Mouse (Mus musculus) megakaryocyte-erythroid progenitor cell, adult 5 weeks (primary cell): Measurements from ENCODE around the gene Ticam1. TPM values are rescaled to one million over a fixed set of nuclear protein-coding genes. Genes with fewer than 3 reads are reported as not detected.

ENCODE experiments used
- polyA plus RNA-seq: library from polyadenylated mRNA; stranded (reverse); fragments of >175 nt; gene quantifications from 2 replicates; pipeline ENCODE4 v1.2.3, GENCODE M21; 2012

Ticam1 gene
- polyA plus RNA-seq: 12.2 and 16.1 TPM in 2 replicates

DNA sequence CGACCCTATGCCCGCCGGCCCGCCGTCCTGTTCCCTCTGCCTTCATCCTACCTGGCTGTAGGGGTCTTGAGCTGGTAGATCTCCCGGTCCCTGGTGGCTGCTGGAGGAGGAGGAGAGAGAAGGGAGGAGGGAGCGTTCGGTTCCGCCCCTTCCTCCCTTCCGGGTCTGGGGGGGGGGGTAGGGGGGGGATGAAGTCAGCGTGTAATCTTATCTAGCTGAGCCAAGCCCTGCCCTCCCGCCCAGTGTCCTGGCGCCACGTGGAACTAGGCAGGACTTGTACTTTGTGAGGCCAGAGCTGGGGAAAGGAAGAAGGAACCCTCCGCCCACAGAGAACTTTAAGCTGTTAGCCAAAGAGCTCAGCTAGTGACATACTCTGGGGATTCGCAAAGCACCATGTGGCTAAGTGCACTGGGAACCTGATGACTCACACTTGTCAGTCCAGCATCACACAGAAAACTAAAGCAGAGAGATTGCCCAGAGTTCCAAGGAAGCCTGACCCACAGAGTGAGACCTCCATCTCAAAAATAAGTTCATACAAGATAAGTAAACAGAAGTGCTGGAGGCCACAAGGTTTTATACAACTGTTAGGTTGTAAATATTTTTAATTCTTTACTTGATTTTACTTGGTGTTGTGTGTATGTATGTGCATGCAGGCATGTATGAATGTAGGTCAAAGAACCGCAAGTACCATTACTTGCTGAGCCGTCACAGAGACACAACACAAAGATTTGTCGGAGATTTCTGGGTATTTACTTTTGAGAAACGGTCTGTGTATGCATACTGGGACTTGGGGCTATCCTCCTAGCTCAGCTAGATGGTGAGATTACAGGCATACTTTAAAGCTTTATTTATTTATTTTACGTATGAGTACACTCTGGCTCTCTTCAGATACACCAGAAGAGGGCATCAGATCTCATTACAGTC, at the start of gene Ticam1:
Ticam1 (minus strand) TSS at position 144 of the 924 bp plus-strand sequence.

DNA sequence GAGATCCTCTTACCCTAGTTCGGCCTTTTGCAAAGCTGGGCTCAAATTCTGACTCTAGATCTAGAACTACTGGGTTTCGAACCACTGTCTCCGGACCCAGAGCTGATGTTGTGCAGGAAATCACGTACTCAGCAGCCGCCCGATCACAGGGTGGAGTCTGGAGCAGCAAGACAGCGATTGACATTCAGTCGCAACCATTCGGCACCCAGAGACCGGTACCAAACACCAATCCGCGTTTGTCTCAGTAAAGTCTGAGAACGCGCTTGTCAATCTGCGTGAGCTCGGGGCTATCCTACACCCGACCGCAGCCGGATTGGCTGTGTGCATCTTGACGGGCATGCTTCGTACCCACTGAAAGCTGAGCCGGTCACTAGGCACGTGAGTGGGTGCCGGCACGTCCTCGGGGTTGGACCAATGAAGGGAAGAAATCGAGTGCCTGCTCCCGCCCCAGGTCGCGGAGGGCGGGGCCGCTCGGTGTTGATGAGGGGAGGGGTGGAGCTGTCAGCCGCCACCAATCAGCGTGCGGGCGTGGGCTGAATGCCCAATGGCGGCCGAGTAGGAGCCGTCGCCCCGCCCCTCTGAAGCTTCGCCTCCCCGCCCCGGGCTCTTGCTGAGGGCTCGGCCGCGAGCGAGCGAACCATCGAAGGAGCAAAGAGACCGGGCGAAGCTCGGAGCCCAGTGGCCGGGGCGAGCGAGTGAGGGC, 49.0 kb upstream of the Ticam1 start, which contains the start of gene Kdm4b:
Kdm4b (plus strand) TSS at position 613 of the 703 bp plus-strand sequence.

DNA sequence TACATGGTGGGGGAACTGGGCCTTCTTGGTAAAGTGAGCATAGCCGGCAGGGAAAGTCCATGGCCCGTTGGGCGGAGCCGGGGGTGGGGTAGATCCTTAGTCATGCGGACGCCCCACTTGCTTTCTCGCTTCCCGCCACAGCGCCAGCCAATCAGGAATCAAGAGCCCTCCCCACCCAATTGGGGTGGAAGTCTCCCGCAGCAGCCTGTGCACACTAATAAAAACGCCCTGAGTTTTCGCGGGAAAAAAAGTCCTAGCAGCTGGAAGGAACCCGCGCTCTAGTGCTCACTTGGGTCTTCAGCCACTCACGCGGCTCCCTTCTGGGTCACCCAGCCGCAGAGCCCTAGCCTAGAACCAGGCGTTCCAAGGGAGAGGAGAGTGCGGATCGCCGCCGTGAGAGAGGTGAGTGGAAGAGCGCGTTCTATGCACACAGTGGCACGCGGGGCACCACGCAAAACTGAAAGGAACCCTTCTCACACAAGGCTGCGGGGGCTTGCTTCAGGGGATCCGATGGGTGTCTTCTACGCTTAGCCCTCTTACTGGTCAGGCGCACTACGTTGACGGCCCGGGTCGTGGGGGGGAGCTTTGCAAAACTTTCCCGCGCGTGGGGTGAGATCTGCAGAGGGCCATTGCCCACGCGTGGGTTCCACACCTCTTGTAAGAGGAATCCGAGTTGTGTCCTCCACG, 26.7 kb upstream of the Ticam1 start, which contains the start of gene Uhrf1:
Uhrf1 (plus strand) TSS at position 162 of the 687 bp plus-strand sequence.

DNA sequence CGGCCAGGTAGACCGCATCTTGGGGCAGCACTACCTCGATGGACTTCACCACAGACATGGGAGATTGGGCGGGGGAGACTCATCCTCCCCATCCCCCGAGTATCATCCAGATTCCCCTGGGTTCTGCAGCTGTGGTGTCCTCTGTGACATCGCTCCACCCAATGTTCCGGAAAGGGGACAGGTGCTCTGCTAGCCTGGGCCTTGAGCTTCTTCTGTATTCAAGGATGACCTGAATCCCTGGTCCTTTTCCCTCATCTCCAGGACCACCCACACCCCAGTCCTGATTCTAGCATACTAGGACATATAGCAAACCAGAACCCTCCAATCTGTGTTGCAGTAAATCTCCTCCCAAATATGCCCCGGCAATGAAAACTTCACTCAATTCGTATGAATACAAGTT, 23.6 kb upstream of the Ticam1 start, which contains the start of gene Arrdc5:
Arrdc5 (minus strand) TSS at position 101 of the 400 bp plus-strand sequence.

DNA sequence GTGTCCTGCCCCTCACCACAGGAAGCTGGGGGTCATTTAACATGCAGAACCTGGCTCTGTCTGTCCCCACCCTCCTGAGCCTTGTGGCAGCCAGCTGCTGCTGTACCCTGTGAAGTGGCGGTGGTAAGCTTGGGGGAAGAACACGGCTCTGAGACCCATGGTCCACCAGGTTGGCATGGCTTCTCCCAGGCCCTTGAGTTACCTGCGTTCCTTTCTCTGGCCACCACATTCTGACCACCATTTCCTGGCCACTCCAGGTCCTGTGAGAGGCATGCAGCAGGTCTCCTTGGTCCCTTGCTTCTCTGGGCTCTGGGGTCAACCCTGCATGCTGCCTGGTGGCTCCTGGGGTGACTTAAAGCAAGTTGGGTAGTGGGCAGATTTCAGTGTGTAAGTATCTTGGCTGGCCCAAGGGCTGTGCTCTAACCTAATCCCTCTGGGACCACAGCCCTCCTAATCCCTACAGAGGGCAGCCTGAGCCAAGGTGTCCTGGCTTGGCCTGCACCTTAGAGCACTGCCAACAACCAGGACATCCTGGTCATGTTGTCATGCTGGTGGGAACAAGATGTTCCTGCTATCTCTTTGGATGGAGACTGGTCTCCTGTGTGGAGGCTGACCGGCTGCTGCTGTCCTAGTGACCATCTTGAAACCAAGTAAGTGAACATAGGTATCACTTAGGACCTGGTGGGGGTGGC, 16.1 kb upstream of the Ticam1 start, which contains the start of gene Plin3:
Plin3 (minus strand) TSS at position 343 of the 692 bp plus-strand sequence.

DNA sequence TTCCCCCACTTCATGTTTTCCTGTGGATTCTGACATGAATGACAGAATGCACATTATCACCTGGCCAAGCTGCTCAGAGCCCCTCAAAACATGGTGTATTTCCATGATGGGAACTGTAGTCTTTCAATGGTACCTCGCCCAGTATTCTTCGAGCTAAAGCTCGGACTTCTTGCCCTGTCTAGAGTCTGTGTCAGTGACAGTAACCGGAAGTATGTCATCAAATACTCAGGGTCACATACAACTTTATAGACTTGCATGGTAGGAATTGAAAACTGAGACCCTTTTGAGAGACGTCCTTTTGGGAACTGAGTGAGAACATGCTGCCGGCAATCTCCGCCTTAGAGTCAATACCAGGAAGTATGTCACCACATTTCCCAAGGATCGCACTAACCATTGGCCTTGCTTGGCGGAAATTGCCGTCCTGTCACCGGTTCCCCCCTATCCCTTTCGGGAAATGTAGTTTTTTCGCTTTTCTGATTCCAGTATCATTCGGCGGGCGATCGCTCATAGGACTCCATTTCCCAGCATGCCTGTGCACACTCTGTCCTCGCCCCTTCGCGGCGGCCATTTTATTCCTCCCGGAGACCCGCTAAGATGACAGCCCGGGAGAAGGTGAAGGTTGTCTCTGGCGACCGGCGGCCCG, 20.2 kb downstream of the Ticam1 start, which contains the start of gene Fem1a:
Fem1a (plus strand) TSS at position 572 of the 643 bp plus-strand sequence.

Other genes with a start within 250 kb of the Ticam1 start
- gene Sh3gl1, start 240.2 kb downstream of the Ticam1 start, polyA plus RNA-seq: 88.5 and 88.9 TPM in 2 replicates
- gene Chaf1a, start 236.3 kb downstream of the Ticam1 start, polyA plus RNA-seq: 52.5 and 116 TPM in 2 replicates
- gene Ubxn6, start 201.8 kb downstream of the Ticam1 start, polyA plus RNA-seq: 44.5 and 52.3 TPM in 2 replicates
- 200 and 292 TPM in 2 replicates for gene Hdgfl2, start 197.2 kb downstream of the Ticam1 start, polyA plus RNA-seq
- 0.02 TPM in 1 of 2 replicates, not detected in the other for gene Plin4, start 167.0 kb downstream of the Ticam1 start, polyA plus RNA-seq
- not detected in 2 replicates for gene Plin5, start 159.2 kb downstream of the Ticam1 start, polyA plus RNA-seq
- gene Lrg1, start 154.8 kb downstream of the Ticam1 start, polyA plus RNA-seq: 42.7 and 91.2 TPM in 2 replicates
- gene Sema6b, start 136.4 kb downstream of the Ticam1 start, polyA plus RNA-seq: 14.5 and 22.4 TPM in 2 replicates
- 0.96 and 1.1 TPM in 2 replicates for gene Tnfaip8l1, start 114.3 kb downstream of the Ticam1 start, polyA plus RNA-seq
- gene Mydgf, start 92.9 kb downstream of the Ticam1 start, polyA plus RNA-seq: 46.7 and 52.3 TPM in 2 replicates
- 87.7 and 105 TPM in 2 replicates for gene Dpp9, start 57.9 kb downstream of the Ticam1 start, polyA plus RNA-seq
- 13.8 and 16.5 TPM in 2 replicates for gene Fem1a, start 20.0 kb downstream of the Ticam1 start, polyA plus RNA-seq
- 17.2 and 24.5 TPM in 2 replicates for gene Plin3, start 16.1 kb upstream of the Ticam1 start, polyA plus RNA-seq
- not detected in 2 replicates for gene Arrdc5, start 23.5 kb upstream of the Ticam1 start, polyA plus RNA-seq
- gene Uhrf1, start 26.5 kb upstream of the Ticam1 start, polyA plus RNA-seq: 107 and 124 TPM in 2 replicates
- gene Kdm4b, start 49.3 kb upstream of the Ticam1 start, polyA plus RNA-seq: 21.9 and 26.4 TPM in 2 replicates
- 146 and 239 TPM in 2 replicates for gene Ptprs, start 199.7 kb upstream of the Ticam1 start, polyA plus RNA-seq
- not detected in 2 replicates for gene Znrf4, start 235.6 kb upstream of the Ticam1 start, polyA plus RNA-seq